In the genomic region with DNA sequence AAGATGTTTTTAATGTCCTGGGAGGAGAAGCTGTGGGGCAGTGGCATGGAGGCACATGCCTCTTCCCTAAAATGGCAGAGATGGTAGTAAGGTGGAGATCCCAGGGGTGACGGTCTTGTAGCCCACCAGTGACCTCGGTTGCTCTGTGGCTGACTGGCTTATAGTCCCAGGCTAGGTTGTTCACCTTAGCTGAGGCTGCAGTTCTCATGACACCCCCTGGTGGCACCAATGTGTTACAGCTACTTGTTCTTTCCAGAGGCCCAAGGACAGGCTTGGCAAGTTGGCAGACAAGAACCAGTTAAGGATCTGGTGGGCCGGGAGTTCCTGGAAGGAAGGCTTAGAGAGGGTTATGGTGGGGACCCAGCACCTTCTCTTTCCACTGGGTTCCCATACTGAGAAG, we compare ENCODE assay signal across 9 mouse cellular contexts. TPM values are rescaled to one million over a fixed set of nuclear protein-coding genes. Genes with fewer than 3 reads are reported as not detected.
DNase-seq lines count a peak whose midpoint lies in the region; ATAC-seq and TF ChIP-seq lines count a peak whose summit lies in the region.
"Had no signal": no experiment of that assay in that cellular context is flagged by ENCODE, and none has a peak within 500 bp of the region (broad histone marks: within the 10 kb centered on the region; RNA-seq: fewer than 3 reads in every experiment).

No protein-coding gene starts in this region.

- H3K4me1 ChIP-seq in lung, postnatal 0 days (ENCODE audit: insufficient read depth, low read depth, low read length): 0 out of 2 replicates have a peak, but pooled peaks cover 5% of the 10 kb centered on the region

- WGBS in lung, postnatal 0 days: 27% methylated on average over 3 of the region's 3 CpGs

- H3K4me3 ChIP-seq in lung, postnatal 0 days (ENCODE audit: low read depth, low read length): no peak overlapping the region
- H3K4me3 ChIP-seq: heart, embryonic 13.5 days had no signal

- peak overlapping the region; percentile 28; the same call in 1 of the 2 replicates for H3K4me2 ChIP-seq in lung, postnatal 0 days (replicated peaks; ENCODE audit: low read depth, low read length)
- H3K4me2 ChIP-seq: heart, embryonic 13.5 days had no signal

- DNase-seq in ES-CJ7 (ENCODE audit: low read depth, low spot score): peak; percentile 82
- DNase-seq in adrenal gland, adult 8-10 months: peak; percentile 49
- DNase-seq in embryo, embryonic 10.5 days (ENCODE audit: low spot score): peak; percentile 84
- DNase-seq in heart, adult 9 months (ENCODE audit: low spot score in 2 of 2): peak; percentile 48 to 63
- peak; percentile 76 to 84 for DNase-seq in kidney, postnatal 4 days
- peak; percentile 86 for DNase-seq in lung, postnatal 0 days (ENCODE audit: low spot score)
- peak; percentile 61 for DNase-seq in retina, postnatal 7 days (ENCODE audit: low read depth, low spot score)

- no peak overlapping the region for H3K9ac ChIP-seq in lung, postnatal 0 days (replicated peaks; ENCODE audit: low read depth)
- H3K9ac ChIP-seq: heart, embryonic 13.5 days had no signal

- no peaks in the 10 kb centered on the region for H3K27me3 ChIP-seq in lung, postnatal 0 days (replicated peaks; ENCODE audit: insufficient read depth, low read length)

- peak; percentile 18; the same call in 1 of the 2 replicates for ATAC-seq in lung, postnatal 0 days
- ATAC-seq in activated CD4-positive, CD25-positive, alpha-beta regulatory T cell, adult 4 months: no peak

- no peak for TF ChIP-seq EP300 in lung, postnatal 0 days (IDR thresholded peaks at IDR 0.05)

- peak overlapping the region; percentile 81; the same call in 1 of the 2 replicates for H3K27ac ChIP-seq in lung, postnatal 0 days (ENCODE audit: low read length)
- H3K27ac ChIP-seq: heart, embryonic 13.5 days had no signal

- H3K36me3 ChIP-seq in lung, postnatal 0 days (ENCODE audit: insufficient read depth, low read length): no peaks in the 10 kb centered on the region
- H3K36me3 ChIP-seq: heart, embryonic 13.5 days had no signal

- peak; percentile 94 for TF ChIP-seq CTCF in lung, postnatal 0 days (IDR thresholded peaks at IDR 0.05)

- H3K9me3 ChIP-seq in lung, postnatal 0 days (ENCODE audit: low read length): no peaks in the 10 kb centered on the region
- H3K9me3 ChIP-seq: heart, embryonic 13.5 days had no signal

RNA-seq across cellular contexts. Expression of a gene that starts 21.4 kb away (rescaled TPM):
- 1 to 10 TPM; 2.6 to 3.8 (median 3.5) TPM for total RNA-seq in adrenal gland, adult 8-10 months (2022)
- polyA plus RNA-seq in lung, postnatal 0 days (2015; fragmentation: Nextera tagmentation; extraction: Ambion mirVana): 3.7 and 3.9 TPM in 2 replicates
- polyA plus RNA-seq in activated CD4-positive, CD25-positive, alpha-beta regulatory T cell, adult 4 months (2017; shearing (Covaris generic)): not detected

RNA-seq across cellular contexts. Expression of a gene that starts 46.8 kb away (rescaled TPM):
- 1 to 10 TPM in 2 of 4 experiments, under 1 TPM in 2; 0.52 to 2.2 (median 1.0) TPM for total RNA-seq in adrenal gland, adult 8-10 months (2022)
- 2.6 and 2.9 TPM in 2 replicates for polyA plus RNA-seq in lung, postnatal 0 days (2015; fragmentation: Nextera tagmentation; extraction: Ambion mirVana)
- polyA plus RNA-seq in activated CD4-positive, CD25-positive, alpha-beta regulatory T cell, adult 4 months (2017; shearing (Covaris generic)): under 1 TPM in 1 of 2 experiments, not detected in 1; 0.41 TPM

RNA-seq across cellular contexts. Expression of a gene that starts 47.0 kb away (rescaled TPM):
- total RNA-seq in adrenal gland, adult 8-10 months (2022): 10 to 100 TPM; 32.9 to 54.6 (median 44.5) TPM
- polyA plus RNA-seq in lung, postnatal 0 days (2015; fragmentation: Nextera tagmentation; extraction: Ambion mirVana): 1.4 and 3.0 TPM in 2 replicates
- polyA plus RNA-seq in activated CD4-positive, CD25-positive, alpha-beta regulatory T cell, adult 4 months (2017; shearing (Covaris generic)): under 1 TPM in 1 of 2 experiments, not detected in 1; 0.05 TPM
